Mouse (Mus musculus): ENCODE results near the gene Nhsl2. TPM values are rescaled to one million over a fixed set of nuclear protein-coding genes. Genes with fewer than 3 reads are reported as not detected.

Nhsl2 gene
- polyA plus RNA-seq, 1 experiment from 2014 or later, result 4.9 TPM

DNA sequence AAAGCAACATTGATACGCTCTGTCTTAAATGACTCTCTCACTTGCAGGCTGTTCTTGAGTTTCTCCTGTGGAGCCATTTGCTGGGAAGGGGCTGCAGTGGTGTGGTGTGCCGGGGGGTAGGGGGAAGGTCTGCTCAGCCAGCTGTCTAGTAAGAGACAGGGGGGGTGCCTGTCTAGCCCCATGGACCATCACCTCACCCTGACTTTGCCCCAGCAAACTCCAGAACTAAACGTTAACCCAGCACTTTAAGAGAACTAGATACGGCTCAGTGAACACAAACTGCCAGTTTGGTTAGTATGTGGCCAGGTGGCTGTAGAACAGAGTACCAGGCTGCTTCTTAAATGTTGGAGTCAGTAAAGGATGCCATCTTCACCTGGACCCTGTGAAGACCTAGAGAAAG is 226.0 kb downstream of the Nhsl2 start:
- Histone ChIP-seq H3K27ac (ENCODE audit: low read length) (no peak overlapping the region), H3K4me2 (ENCODE audit: low read length) (no peak overlapping the region), H3K9me3 (ENCODE audit: control insufficient read depth, low read length) (no peaks in the 10 kb centered on the region), H3K36me3 (ENCODE audit: control insufficient read depth, insufficient read depth) (no peaks in the 10 kb centered on the region), H3K9ac (replicated peaks; ENCODE audit: low read depth, low read length) (no peak overlapping the region), H3K27me3 (replicated peaks; ENCODE audit: control insufficient read depth, insufficient read depth, low read length) (no peaks in the 10 kb centered on the region), H3K4me1 (replicated peaks; ENCODE audit: control insufficient read depth, insufficient read depth, low read length) (peaks cover 3% of the 10 kb centered on the region; the same call in 1 of the 2 replicates), H3K4me3 (replicated peaks; ENCODE audit: low read length) (no peak overlapping the region)
- 88% methylated on average over 4 of the region's 4 CpGs for WGBS
- ATAC-seq, result no peak

DNA sequence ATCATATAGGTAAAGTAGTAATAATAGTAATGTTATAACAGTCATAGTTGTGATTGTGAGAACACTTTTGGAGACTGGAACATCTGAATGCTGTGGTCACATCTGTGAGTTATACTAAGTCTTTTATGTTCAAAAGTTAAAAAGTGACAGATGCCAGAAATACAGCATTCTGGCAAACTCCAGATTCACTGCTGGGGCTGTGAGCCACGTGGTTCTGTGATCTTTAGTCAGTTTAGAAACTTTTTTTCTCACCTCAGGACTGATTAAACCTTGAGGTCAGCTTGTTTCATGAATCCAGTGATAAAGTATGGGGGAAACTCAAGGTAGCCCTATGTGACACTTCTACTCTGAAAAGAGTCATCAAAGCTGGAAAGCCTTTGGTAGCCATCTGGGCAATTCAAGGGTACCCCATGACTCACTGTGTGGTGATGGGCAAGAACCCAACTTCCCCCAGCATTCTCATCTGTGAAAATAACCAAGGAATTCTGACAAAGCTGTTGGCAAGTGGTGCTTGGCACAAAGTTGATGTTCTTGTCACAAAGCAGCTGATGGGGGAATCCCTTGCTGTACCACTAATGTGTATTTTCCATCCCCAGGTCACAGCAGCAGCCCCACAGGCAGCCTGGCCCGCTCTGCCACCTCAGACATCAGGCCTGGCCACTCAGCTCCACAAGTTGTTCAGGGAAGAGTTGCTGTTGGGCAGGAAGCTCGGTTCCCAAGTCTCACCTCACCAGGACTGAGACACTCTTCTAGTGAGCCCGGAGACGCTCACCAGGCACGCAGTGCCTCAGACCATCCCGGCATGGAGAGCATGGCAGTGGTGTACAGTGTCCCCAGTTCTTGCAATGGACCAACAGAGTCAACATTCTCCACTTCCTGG is 227.9 kb downstream of the Nhsl2 start:
- Histone ChIP-seq H3K9ac (replicated peaks; ENCODE audit: low read depth, low read length) (no peak overlapping the region), H3K4me2 (ENCODE audit: low read length) (no peak overlapping the region), H3K4me1 (replicated peaks; ENCODE audit: control insufficient read depth, insufficient read depth, low read length) (peaks cover 11% of the 10 kb centered on the region), H3K36me3 (ENCODE audit: control insufficient read depth, insufficient read depth) (no peaks in the 10 kb centered on the region), H3K27ac (ENCODE audit: low read length) (no peak overlapping the region), H3K9me3 (ENCODE audit: control insufficient read depth, low read length) (no peaks in the 10 kb centered on the region), H3K27me3 (replicated peaks; ENCODE audit: control insufficient read depth, insufficient read depth, low read length) (no peaks in the 10 kb centered on the region), H3K4me3 (replicated peaks; ENCODE audit: low read length) (no peak overlapping the region)
- WGBS, result 84% methylated on average over 7 of the region's 7 CpGs
- no peak for ATAC-seq

DNA sequence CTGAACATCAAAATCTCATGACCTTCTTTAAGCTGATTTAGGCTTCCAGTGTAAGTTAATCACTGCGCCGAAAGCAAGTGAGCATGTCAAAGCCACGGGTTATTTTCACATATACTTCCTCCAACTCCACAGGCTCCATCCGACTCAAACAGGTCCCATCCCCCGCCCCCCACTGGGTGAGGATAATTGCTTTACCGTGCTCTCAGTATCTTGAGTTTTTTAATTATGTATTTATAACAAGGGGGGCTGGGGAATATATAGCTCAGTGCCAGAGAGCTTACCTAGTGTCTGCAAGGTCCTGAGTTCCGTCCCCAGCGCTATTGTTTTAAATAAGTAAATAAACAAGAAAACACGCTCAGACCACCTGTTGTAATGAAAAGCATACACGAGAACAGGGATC is 231.9 kb downstream of the Nhsl2 start:
- no peaks in the 10 kb centered on the region for H3K27me3 ChIP-seq (replicated peaks; ENCODE audit: control insufficient read depth, insufficient read depth, low read length)
- H3K9me3 ChIP-seq (ENCODE audit: control insufficient read depth, low read length), result no peaks in the 10 kb centered on the region
- ATAC-seq, result no peak
- H3K36me3 ChIP-seq (ENCODE audit: control insufficient read depth, insufficient read depth), result no peaks in the 10 kb centered on the region
- WGBS, result 40% methylated on average over 10 of the region's 10 CpGs
- no peak overlapping the region for H3K4me2 ChIP-seq (ENCODE audit: low read length)
- no peak overlapping the region for H3K9ac ChIP-seq (replicated peaks; ENCODE audit: low read depth, low read length)
- peaks cover 20% of the 10 kb centered on the region for H3K4me1 ChIP-seq (replicated peaks; ENCODE audit: control insufficient read depth, insufficient read depth, low read length)
- H3K4me3 ChIP-seq (replicated peaks; ENCODE audit: low read length), result no peak overlapping the region
- peak overlapping the region; percentile 94 for H3K27ac ChIP-seq (ENCODE audit: low read length)

DNA sequence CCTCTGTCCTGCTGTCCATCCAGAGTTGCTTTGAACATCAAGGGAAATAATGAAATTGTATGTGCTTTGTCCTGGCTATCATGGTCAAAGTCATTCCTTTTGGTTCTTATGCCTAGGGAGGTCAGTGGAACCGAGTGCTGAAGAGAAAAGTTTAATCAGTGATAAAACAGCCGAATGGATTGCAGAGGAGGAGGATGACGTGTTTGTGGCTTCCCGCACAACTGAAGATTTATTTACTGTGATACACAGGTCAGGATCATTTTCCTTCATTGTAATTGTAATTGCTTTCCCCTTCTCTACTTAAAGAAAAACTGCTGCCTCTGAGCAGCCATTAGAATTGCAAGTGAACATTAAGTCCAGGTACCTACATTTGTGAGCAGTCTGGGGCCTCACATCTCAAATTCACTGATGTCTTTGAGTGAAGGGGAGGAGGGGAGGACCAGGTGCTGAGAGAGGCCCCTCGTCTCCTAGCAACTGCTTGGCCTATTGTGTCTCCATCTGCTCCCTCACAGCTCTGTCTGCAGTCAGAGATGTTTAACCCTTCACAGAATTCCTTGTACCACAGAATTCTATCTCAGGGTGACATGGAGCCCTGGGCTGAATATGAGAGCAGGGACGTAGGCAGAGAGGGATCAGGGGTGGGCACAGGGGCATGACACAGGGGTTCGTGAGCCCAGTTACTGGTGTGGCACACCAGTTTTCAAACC is 232.5 kb downstream of the Nhsl2 start:
- Histone ChIP-seq H3K36me3 (ENCODE audit: control insufficient read depth, insufficient read depth) (no peaks in the 10 kb centered on the region), H3K9ac (replicated peaks; ENCODE audit: low read depth, low read length) (0 out of 2 replicates have a peak overlapping the region, but pooled peaks have one; percentile 15), H3K9me3 (ENCODE audit: control insufficient read depth, low read length) (no peaks in the 10 kb centered on the region), H3K4me1 (replicated peaks; ENCODE audit: control insufficient read depth, insufficient read depth, low read length) (peaks cover 20% of the 10 kb centered on the region), H3K27me3 (replicated peaks; ENCODE audit: control insufficient read depth, insufficient read depth, low read length) (no peaks in the 10 kb centered on the region), H3K4me3 (replicated peaks; ENCODE audit: low read length) (no peak overlapping the region), H3K4me2 (ENCODE audit: low read length) (peak overlapping the region; percentile 13), H3K27ac (ENCODE audit: low read length) (peak overlapping the region; percentile 94)
- WGBS, result 31% methylated on average over 7 of the region's 7 CpGs
- ATAC-seq, result peak; percentile 96

DNA sequence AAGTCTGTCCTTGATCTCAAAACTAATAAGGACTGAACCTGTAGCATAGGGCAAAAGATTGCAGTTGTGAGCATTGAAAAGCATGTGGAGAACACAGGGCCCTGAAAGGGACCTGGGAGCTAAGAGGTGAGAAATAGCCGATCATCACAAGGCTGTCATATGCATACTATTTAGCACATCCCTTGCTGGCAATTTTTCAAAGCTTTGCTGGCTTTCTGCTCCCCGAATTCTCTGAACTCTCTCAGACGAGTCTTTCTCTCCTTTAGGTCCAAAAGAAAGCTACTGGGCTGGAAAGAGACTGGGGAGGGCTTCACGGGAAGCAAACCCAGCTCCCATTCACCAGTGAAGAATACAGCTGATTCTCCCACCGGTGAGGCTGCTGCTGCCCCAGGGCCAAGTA is 233.2 kb downstream of the Nhsl2 start:
- 26% methylated on average over 5 of the region's 5 CpGs for WGBS
- H3K4me2 ChIP-seq (ENCODE audit: low read length), result peak overlapping the region; percentile 13
- peak; percentile 41 for ATAC-seq
- H3K9ac ChIP-seq (replicated peaks; ENCODE audit: low read depth, low read length), result 0 out of 2 replicates have a peak overlapping the region, but pooled peaks have one; percentile 15
- H3K27ac ChIP-seq (ENCODE audit: low read length), result peak overlapping the region; percentile 94
- no peaks in the 10 kb centered on the region for H3K27me3 ChIP-seq (replicated peaks; ENCODE audit: control insufficient read depth, insufficient read depth, low read length)
- H3K9me3 ChIP-seq (ENCODE audit: control insufficient read depth, low read length), result no peaks in the 10 kb centered on the region
- peaks cover 20% of the 10 kb centered on the region for H3K4me1 ChIP-seq (replicated peaks; ENCODE audit: control insufficient read depth, insufficient read depth, low read length)
- H3K4me3 ChIP-seq (replicated peaks; ENCODE audit: low read length), result no peak overlapping the region
- H3K36me3 ChIP-seq (ENCODE audit: control insufficient read depth, insufficient read depth), result no peaks in the 10 kb centered on the region

DNA sequence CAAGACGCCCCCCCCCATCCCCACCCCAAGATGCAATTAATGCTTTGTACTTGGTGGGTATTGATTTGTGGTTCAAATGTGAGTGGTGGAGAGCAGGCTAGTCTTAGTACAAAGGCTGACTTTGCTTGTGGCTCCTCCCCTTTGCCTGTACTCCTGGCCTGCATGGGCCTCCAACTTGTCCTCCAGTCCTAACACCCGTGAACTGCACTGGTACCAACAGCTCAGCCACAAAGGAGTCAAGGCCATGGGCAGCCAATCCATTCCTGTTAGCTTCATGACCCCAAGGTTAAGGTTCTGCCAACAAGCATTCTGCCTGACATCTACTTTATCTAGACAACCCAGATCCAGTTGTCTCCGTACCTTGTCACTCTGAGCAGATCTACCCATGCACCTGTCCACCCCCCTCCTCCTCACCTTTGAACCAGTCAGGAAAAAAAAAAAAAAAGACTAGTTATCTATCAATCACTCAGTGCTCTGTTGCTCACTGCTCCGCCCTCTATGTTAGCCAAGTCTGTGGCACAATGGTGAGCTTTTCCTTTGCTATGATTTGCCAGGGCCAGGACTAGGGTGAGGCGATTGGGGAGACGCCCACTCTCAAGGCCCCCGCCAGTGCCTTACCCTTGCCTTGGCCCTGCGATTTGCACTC is 236.7 kb downstream of the Nhsl2 start:
- H3K27me3 ChIP-seq (replicated peaks; ENCODE audit: control insufficient read depth, insufficient read depth, low read length), result no peaks in the 10 kb centered on the region

DNA sequence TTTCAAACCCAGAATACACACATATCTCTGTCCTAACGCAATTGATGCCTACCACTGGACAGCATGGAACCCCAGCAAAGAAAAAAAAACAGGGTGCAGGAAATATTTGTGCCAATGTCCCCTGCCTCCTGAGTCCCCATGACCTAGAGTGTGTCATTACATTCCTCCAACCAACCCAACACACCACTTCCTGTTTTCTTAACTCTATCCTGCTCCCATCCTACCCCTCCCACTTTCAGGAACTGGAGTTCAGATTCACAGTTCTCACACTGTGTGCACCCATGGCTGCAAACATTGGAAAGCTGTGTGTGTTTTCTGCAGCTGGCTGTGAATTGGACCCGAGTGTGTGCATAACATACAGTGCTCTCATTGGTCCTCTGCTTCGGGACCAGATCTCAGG is 241.4 kb downstream of the Nhsl2 start:
- Histone ChIP-seq H3K4me1 (replicated peaks; ENCODE audit: control insufficient read depth, insufficient read depth, low read length) (no peaks in the 10 kb centered on the region), H3K27ac (ENCODE audit: low read length) (no peak overlapping the region), H3K4me3 (replicated peaks; ENCODE audit: low read length) (no peak overlapping the region), H3K9ac (replicated peaks; ENCODE audit: low read depth, low read length) (no peak overlapping the region), H3K36me3 (ENCODE audit: control insufficient read depth, insufficient read depth) (no peaks in the 10 kb centered on the region), H3K4me2 (ENCODE audit: low read length) (no peak overlapping the region), H3K27me3 (replicated peaks; ENCODE audit: control insufficient read depth, insufficient read depth, low read length) (no peaks in the 10 kb centered on the region), H3K9me3 (ENCODE audit: control insufficient read depth, low read length) (no peaks in the 10 kb centered on the region)
- WGBS, result 77% methylated on average over 3 of the region's 3 CpGs
- no peak for ATAC-seq

More for the DNA sequence above, 236.7 kb downstream of the Nhsl2 start:
- no peak for ATAC-seq
- no peaks in the 10 kb centered on the region for H3K9me3 ChIP-seq (ENCODE audit: control insufficient read depth, low read length)
- H3K4me3 ChIP-seq (replicated peaks; ENCODE audit: low read length), result no peak overlapping the region
- no peak overlapping the region for H3K27ac ChIP-seq (ENCODE audit: low read length)
- 86% methylated on average over 8 of the region's 8 CpGs for WGBS
- no peak overlapping the region for H3K4me2 ChIP-seq (ENCODE audit: low read length)
- no peaks in the 10 kb centered on the region for H3K36me3 ChIP-seq (ENCODE audit: control insufficient read depth, insufficient read depth)
- H3K4me1 ChIP-seq (replicated peaks; ENCODE audit: control insufficient read depth, insufficient read depth, low read length), result peaks cover 19% of the 10 kb centered on the region
- no peak overlapping the region for H3K9ac ChIP-seq (replicated peaks; ENCODE audit: low read depth, low read length)

DNA sequence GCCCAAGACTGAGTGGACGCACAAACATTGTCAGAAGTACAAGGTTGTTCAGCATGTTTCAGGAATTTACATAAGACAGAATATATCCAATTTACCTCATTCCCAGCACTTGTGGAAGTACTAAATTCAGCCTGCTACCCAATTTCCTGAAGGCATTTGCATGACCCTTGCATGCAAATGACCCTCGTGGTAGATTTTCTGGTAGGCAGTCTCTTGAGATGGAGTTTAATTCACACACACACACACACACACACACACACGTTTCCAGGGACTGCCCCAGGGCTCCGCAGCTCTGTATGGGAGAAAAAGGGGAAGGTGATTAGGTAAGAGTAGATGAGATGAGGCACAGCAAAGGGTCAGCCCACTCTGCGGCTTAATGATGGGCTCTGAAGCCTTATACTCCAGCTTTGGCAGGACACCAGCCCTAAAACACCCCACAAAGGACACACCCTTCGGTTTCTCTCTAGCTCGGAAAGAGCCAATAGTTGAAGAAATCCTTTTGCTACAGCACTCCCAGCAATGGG is 245.3 kb downstream of the Nhsl2 start:
- WGBS, result 76% methylated on average over 7 of the region's 7 CpGs
- no peak for ATAC-seq

DNA sequence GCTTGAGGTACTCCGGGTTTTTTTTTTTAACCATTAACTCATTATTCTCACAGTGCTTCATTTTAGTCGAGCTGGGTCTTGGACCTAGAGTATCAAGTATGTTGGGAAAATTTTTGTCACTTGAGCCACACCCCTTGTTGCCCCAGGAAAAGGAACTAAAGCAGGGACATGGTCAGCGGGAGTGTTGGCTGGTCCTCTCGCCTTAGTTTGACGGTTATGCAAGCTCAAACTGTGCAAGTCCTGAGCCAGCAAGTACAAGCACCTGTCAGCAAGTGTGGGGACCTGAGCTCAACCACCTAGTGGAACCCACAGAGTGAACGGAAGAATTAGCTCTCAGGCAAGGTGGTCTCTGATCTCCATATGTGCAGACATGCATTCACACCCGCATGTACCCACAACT is 252.7 kb downstream of the Nhsl2 start:
- H3K36me3 ChIP-seq (ENCODE audit: control insufficient read depth, insufficient read depth), result no peaks in the 10 kb centered on the region
- no peak overlapping the region for H3K27ac ChIP-seq (ENCODE audit: low read length)
- no peak for ATAC-seq
- H3K9me3 ChIP-seq (ENCODE audit: control insufficient read depth, low read length), result no peaks in the 10 kb centered on the region
- WGBS, result 58% methylated on average over 7 of the region's 7 CpGs
- H3K4me1 ChIP-seq (replicated peaks; ENCODE audit: control insufficient read depth, insufficient read depth, low read length), result no peaks in the 10 kb centered on the region
- no peak overlapping the region for H3K9ac ChIP-seq (replicated peaks; ENCODE audit: low read depth, low read length)
- H3K4me2 ChIP-seq (ENCODE audit: low read length), result no peak overlapping the region
- no peaks in the 10 kb centered on the region for H3K27me3 ChIP-seq (replicated peaks; ENCODE audit: control insufficient read depth, insufficient read depth, low read length)
- no peak overlapping the region for H3K4me3 ChIP-seq (replicated peaks; ENCODE audit: low read length)

More for the DNA sequence above, 245.3 kb downstream of the Nhsl2 start:
- Histone ChIP-seq H3K27ac (ENCODE audit: low read length) (no peak overlapping the region), H3K36me3 (ENCODE audit: control insufficient read depth, insufficient read depth) (no peaks in the 10 kb centered on the region), H3K9me3 (ENCODE audit: control insufficient read depth, low read length) (no peaks in the 10 kb centered on the region), H3K4me3 (replicated peaks; ENCODE audit: low read length) (no peak overlapping the region), H3K27me3 (replicated peaks; ENCODE audit: control insufficient read depth, insufficient read depth, low read length) (no peaks in the 10 kb centered on the region), H3K4me2 (ENCODE audit: low read length) (no peak overlapping the region), H3K9ac (replicated peaks; ENCODE audit: low read depth, low read length) (no peak overlapping the region), H3K4me1 (replicated peaks; ENCODE audit: control insufficient read depth, insufficient read depth, low read length) (no peaks in the 10 kb centered on the region)

Data from forebrain, embryonic 16.5 days (tissue).